Mouse (Mus musculus): ENCODE data around the gene Mip. TPM values are rescaled to one million over a fixed set of nuclear protein-coding genes. Genes with fewer than 3 reads are reported as not detected.
"Not testable (repeated sequence)": the region's sequence is repeated elsewhere in the genome, so short reads cannot be mapped to it uniquely, and the experiment has no call there.

The Mip gene
- polyA plus RNA-seq, 1 experiment from 2014 or later: 0.21 TPM

DNA sequence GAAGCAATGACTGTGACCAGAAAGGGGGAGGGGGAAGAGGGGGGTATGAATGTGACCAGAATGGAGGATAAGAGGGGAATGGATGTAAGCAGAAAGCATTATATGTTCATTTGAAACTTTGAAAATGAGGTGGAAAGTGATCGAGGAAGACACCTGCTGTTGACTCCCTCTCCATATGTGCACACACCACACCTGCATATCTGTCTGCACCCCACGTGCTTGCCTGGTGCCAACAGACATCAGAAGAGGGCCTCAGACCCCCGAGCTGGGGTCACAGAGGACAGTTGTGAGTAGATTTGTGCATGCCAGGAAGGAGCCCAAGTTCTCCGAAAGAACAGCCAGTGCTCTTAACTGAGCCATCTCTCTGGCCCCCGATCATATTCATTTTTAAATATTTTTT, 34.3 kb downstream of the Mip start:
- ATAC-seq (ENCODE audit: low FRiP score): no peak
- Histone ChIP-seq H3K27me3 (no peaks in the 10 kb centered on the region), H3K27ac (no peak overlapping the region), H3K4me1 (replicated peaks) (no peaks in the 10 kb centered on the region), H3K4me2 (no peak overlapping the region), H3K4me3 (no peak overlapping the region), H3K9ac (no peak overlapping the region), H3K9me3 (no peaks in the 10 kb centered on the region), H3K36me3 (no peaks in the 10 kb centered on the region)
- WGBS: 83% methylated on average over 5 of the region's 5 CpGs

DNA sequence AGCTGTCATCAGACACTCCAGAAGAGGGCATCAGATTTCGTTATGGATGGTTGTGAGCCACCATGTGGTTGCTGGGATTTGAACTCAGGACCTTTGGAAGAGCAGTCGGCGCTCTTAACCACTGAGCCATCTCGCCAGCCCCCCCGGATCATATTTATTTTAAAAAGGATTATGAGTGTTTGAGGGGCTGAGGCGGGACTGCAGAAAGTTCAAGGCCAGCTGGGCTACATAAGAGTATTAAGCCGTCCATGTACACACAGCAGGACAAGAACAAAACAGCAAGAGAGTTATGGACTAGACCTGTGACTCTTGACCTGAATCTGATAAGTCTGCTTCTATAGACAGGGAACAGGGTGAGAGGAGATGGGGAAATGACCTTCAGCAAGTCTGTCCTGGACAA, 34.7 kb downstream of the Mip start:
- H3K9me3 ChIP-seq; H3K4me3 ChIP-seq; H3K27ac ChIP-seq; H3K4me1 ChIP-seq (replicated peaks); ATAC-seq (ENCODE audit: low FRiP score); H3K4me2 ChIP-seq; H3K36me3 ChIP-seq; H3K9ac ChIP-seq; H3K27me3 ChIP-seq: not testable (repeated sequence)
- WGBS: 90% methylated on average over 7 of the region's 7 CpGs

DNA sequence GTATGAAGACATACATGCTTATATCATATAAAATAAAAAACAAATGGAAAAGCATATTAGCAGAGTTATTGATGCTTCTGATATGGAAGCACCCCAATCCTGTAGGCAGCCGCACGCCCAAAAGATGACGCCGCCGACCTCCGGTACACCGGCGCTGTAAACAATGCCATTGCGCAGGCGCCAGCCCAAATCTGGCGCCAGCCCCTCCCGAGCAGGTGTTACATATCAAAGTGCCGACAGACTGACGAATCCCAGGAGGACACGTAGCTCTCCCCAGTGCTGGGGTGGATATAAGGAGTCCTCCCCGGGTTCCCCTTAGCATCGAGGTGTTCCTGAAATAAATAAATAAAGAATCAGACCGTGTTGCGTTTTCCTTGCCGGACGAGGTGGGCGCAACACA, 36.7 kb downstream of the Mip start:
- no peak overlapping the region for H3K9ac ChIP-seq
- 79% methylated on average over 22 of the region's 22 CpGs for WGBS
- H3K27ac ChIP-seq: no peak overlapping the region
- H3K4me3 ChIP-seq: no peak overlapping the region
- no peak overlapping the region for H3K4me2 ChIP-seq
- no peaks in the 10 kb centered on the region for H3K4me1 ChIP-seq (replicated peaks)
- H3K36me3 ChIP-seq: no peaks in the 10 kb centered on the region
- no peaks in the 10 kb centered on the region for H3K9me3 ChIP-seq
- H3K27me3 ChIP-seq: no peaks in the 10 kb centered on the region
- ATAC-seq (ENCODE audit: low FRiP score): no peak

DNA sequence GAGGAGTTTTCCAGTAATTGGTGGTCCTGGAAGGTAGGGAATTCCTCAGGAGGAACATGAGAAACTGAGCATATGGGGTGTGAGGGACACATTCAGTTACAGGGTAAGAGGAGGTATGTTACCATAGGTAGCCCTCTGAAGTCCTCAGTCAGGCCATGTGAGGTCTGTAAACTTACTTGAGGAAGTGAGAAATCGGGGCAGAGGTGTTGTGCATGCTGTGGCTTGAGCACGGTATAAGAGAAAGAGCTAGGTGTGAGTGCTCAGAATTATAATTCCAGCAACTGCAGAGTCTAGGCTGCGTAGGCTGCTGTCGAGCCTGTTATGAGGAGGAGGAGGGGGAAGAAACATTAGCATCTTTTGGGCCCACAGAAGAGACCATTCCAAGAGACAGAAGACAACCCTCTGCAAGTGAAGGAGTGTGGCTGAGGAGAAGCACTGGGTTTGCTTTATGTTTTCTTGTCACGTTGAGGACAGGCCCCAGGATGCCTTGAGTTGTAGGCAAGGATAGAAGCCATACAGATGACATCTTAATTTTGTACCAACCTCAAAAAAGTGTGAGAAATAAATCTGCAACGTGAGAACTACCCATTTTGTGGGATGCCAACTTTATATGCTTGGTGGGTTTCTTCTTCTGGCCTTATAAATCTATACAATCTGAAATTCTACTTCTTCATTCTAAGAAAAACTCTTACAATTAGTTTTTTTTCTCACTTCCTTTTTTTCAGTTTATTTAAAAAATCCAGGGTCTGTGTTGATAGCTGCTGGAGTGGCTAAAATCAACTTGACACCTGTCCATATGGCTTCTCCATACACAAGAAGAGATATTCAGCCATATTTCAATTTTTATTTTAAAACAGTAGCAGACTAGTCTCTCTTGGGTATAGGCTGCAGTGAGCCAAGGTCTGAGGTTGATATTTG, 38.0 kb downstream of the Mip start:
- 80% methylated on average over 6 of the region's 6 CpGs for WGBS
- H3K9me3 ChIP-seq: no peaks in the 10 kb centered on the region
- H3K36me3 ChIP-seq: no peaks in the 10 kb centered on the region
- no peak for ATAC-seq (ENCODE audit: low FRiP score)
- H3K4me3 ChIP-seq: no peak overlapping the region
- H3K27me3 ChIP-seq: no peaks in the 10 kb centered on the region
- H3K27ac ChIP-seq: no peak overlapping the region
- H3K9ac ChIP-seq: no peak overlapping the region
- no peak overlapping the region for H3K4me2 ChIP-seq
- H3K4me1 ChIP-seq (replicated peaks): no peaks in the 10 kb centered on the region

DNA sequence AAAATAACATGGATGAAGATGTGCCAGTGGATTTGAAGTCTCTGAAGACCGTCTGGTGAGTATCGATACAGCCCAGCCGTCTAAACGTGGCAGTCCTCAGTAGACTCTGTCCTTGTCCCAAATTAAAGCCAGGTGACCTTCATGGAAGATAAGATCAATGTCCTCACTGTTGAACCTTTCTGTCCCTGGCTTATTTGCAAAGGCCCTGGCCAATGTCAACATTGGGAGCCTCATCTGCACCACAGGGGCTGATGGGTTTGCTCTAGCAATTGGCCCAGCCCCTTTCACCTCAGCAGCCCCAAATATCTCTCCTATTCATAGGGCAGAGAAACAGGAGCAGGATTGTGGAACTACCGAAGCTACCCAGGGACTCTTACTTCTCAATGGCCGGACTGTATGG, 42.7 kb downstream of the Mip start, which contains the start of gene Apof:
Gene Apof, plus strand, starts transcription at position 301 of the 400 bp plus-strand sequence.
- no peaks in the 10 kb centered on the region for H3K27me3 ChIP-seq
- H3K4me3 ChIP-seq: no peak within 1 kb of the TSS
- H3K9me3 ChIP-seq: no peaks in the 10 kb centered on the region
- WGBS: 85% methylated on average over 6 of the region's 6 CpGs
- H3K9ac ChIP-seq: no peak within 1 kb of the TSS
- H3K27ac ChIP-seq: no peak within 1 kb of the TSS
- no peaks in the 10 kb centered on the region for H3K36me3 ChIP-seq
- no peak within 1 kb of the TSS for H3K4me2 ChIP-seq
- ATAC-seq (ENCODE audit: low FRiP score): no peak
- peaks cover 5% of the 10 kb centered on the region; the same call in 1 of the 2 replicates for H3K4me1 ChIP-seq (replicated peaks)

DNA sequence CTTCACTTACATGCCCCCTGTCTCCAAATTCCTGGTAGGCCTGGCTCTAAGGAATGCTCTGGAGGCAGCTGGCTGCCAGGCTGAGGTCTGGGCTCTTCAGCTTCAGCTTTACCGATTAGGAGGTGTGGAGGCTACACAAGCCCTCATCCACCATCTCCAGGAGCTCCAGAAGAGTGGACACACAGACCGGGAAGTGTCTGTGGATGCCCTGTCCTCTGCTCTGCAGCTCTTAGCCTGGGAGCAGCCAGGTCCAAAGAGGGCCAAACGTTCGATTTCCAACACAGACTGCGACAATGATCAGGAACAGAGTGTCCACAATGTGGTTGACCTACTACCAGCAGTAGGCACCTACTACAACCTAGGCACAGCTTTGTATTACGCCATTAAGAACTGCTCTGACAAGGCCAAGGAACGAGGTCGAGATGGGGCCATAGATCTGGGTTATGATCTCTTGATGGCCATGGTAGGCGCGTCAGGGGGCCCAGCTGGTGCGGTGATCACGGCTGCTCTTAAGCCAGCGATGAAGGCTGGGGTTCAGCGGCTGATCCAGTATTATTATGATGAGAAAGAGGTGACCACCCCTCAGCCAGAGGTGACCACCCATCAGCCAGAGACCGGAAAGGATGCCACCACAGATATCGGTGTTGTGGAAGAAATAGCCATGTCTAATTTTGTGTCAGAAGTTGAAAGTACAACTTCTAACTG, 43.7 kb downstream of the Mip start:
- 91% methylated on average over 16 of the region's 16 CpGs for WGBS
- Histone ChIP-seq H3K4me3 (no peak overlapping the region), H3K4me1 (replicated peaks) (peaks cover 5% of the 10 kb centered on the region; the same call in 1 of the 2 replicates), H3K9me3 (no peaks in the 10 kb centered on the region), H3K27ac (no peak overlapping the region), H3K36me3 (no peaks in the 10 kb centered on the region), H3K27me3 (no peaks in the 10 kb centered on the region), H3K4me2 (peak overlapping the region; percentile 62; the same call in 1 of the 2 replicates), H3K9ac (no peak overlapping the region)
- ATAC-seq (ENCODE audit: low FRiP score): no peak

DNA sequence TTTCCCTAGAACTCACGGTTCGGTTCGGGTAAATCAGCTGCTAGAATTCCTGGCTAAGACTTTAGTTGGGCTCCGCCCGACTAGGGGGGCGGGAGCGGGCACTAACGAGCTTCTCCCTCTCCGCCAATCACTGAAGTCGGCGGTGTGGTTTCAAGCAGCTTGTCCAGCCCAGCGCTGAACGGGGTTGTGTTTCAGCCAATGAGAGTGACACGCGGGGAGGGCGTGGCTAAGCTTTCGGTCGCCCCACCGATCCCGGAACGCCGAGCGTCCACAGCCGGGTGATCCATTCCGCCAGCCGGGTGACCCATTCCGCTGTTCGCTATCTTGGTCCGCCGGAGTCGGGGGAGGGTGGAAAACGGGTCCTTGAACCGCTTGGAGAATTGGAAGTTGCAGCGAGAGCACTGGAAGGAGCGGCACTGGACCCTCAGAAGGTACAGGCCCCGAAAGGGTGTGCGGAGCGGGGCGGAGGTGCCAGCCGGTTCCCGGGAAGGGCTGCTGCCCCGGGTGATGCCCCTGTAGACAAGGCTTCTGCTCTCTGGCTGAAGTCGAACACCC, 44.7 kb downstream of the Mip start, which contains the start of gene Stat2:
Gene Stat2, plus strand, starts transcription at position 273 of the 555 bp plus-strand sequence.
- peak; percentile 98 for ATAC-seq (ENCODE audit: low FRiP score)
- WGBS: under 1% methylated on average over 43 of the region's 43 CpGs

DNA sequence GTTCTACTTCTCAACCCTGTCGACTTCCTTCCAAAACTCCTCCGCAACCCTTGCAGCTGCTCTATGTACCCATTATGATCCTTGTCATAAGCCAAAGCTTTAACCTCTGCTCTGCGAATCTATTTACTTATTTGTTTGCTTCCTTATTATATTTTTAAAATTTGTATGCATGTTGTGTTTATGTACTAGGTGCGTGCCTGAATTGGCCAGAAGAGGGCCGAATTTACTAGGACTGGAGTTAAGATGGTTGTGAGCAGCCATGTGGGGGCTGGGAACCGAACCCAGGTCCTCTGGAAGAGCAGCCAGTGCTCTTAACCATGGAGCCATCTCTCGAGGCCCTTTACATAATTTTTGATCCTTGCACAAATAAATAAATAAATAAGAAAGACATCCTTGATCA, 45.2 kb downstream of the Mip start:
- no peaks in the 10 kb centered on the region for H3K9me3 ChIP-seq
- 40% methylated on average over 7 of the region's 7 CpGs for whole genome bisulfite sequencing
- ATAC-seq (ENCODE audit: low FRiP score): no peak

More for the DNA sequence above, 44.7 kb downstream of the Mip start, which contains the start of gene Stat2:
- Histone ChIP-seq H3K4me1 (replicated peaks) (peaks cover 5% of the 10 kb centered on the region; the same call in 1 of the 2 replicates), H3K4me3 (peak within 1 kb of the TSS; percentile 78), H3K27me3 (no peaks in the 10 kb centered on the region), H3K9ac (peak within 1 kb of the TSS; percentile 85), H3K9me3 (no peaks in the 10 kb centered on the region), H3K36me3 (no peaks in the 10 kb centered on the region), H3K27ac (peak within 1 kb of the TSS; percentile 92), H3K4me2 (peak within 1 kb of the TSS; percentile 62)

DNA sequence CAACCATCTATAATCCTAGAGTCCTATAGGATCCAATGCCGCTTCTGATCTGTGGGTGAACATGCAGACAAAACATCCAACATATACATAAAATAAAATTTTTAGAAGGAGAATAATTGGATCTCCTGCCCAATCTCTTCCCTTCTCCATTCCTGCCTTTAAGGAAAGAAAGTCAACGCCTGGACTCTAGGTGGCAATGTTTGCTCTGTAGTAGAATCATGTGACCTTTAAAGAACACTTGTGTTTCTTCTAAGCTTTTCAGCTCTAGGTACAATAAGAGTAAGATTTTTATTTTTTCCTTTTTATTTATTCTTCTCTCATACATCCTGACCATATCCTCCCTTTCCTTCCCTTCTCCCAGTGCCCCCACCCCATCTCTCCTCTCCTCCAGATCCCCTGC, 46.2 kb downstream of the Mip start:
- no peak overlapping the region for H3K27ac ChIP-seq
- H3K27me3 ChIP-seq: no peaks in the 10 kb centered on the region
- H3K9ac ChIP-seq: no peak overlapping the region
- no peaks in the 10 kb centered on the region for H3K9me3 ChIP-seq
- peaks cover 5% of the 10 kb centered on the region; the same call in 1 of the 2 replicates for H3K4me1 ChIP-seq (replicated peaks)
- H3K36me3 ChIP-seq: peaks cover 6% of the 10 kb centered on the region
- 79% methylated on average over 2 of the region's 2 CpGs for WGBS
- no peak overlapping the region for H3K4me2 ChIP-seq
- ATAC-seq (ENCODE audit: low FRiP score): no peak
- H3K4me3 ChIP-seq: no peak overlapping the region

More for the DNA sequence above, 45.2 kb downstream of the Mip start:
- Histone ChIP-seq H3K4me2 (peak overlapping the region; percentile 62), H3K4me3 (peak overlapping the region; percentile 78), H3K27ac (peak overlapping the region; percentile 92), H3K36me3 (no peaks in the 10 kb centered on the region), H3K9ac (peak overlapping the region; percentile 85), H3K27me3 (no peaks in the 10 kb centered on the region), H3K4me1 (replicated peaks) (peaks cover 5% of the 10 kb centered on the region; the same call in 1 of the 2 replicates)

DNA sequence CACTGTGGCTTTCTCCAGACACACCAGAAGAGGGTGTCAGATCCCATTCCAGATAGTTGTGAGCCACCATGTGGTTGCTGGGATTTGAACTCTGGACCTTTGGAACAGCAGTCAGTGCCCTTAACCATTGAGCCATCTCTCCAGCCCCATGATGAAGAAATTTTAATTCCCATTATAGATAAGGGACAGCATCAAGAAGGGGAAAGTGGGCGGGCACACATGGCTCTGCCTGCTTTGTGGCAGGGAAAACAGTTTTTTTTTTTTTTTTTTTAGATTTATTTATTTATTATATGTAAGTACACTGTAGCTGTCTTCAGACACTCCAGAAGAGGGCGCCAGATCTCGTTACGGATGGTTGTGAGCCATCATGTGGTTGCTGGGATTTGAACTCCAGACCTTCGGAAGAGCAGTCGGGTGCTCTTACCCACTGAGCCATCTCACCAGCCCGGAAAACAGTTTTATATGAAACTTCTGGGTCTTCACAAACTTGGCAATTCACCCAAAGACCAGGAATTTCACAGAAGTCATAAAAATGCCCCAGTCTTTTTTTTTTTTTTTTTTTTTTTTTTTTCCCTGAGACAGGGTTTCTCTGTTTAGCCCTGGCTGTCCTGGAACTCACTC, 47.3 kb downstream of the Mip start:
- WGBS: 89% methylated on average over 6 of the region's 7 CpGs

DNA sequence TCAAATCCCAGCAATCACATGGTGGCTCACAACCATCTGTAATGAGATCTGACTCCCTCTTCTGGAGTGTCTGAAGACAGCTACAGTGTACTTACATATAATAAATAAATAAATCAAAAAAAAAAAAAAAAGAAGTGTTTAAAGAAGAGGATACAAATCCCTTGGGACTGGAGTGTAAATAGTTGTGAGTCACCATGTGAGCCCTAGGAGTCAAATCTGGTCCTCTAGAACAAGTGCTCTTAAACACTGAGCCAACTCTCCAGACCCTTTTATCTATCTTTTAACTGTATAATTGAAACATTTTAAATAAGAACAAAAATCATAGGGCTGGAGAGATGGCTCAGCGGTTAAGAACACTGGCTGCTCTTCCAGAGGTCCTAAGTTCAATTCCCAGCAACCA, 49.7 kb downstream of the Mip start:
- H3K36me3 ChIP-seq: peaks cover 38% of the 10 kb centered on the region
- not testable (repeated sequence) for H3K4me2 ChIP-seq; H3K9ac ChIP-seq; H3K4me3 ChIP-seq; H3K9me3 ChIP-seq; H3K4me1 ChIP-seq (replicated peaks); ATAC-seq (ENCODE audit: low FRiP score); H3K27ac ChIP-seq; H3K27me3 ChIP-seq
- whole genome bisulfite sequencing: 86% methylated on average over 1 of the region's 1 CpGs

More for the DNA sequence above, 47.3 kb downstream of the Mip start:
- ATAC-seq (ENCODE audit: low FRiP score); H3K27ac ChIP-seq; H3K9me3 ChIP-seq; H3K9ac ChIP-seq; H3K27me3 ChIP-seq; H3K4me1 ChIP-seq (replicated peaks); H3K4me2 ChIP-seq; H3K4me3 ChIP-seq: not testable (repeated sequence)
- peaks cover 15% of the 10 kb centered on the region for H3K36me3 ChIP-seq

DNA sequence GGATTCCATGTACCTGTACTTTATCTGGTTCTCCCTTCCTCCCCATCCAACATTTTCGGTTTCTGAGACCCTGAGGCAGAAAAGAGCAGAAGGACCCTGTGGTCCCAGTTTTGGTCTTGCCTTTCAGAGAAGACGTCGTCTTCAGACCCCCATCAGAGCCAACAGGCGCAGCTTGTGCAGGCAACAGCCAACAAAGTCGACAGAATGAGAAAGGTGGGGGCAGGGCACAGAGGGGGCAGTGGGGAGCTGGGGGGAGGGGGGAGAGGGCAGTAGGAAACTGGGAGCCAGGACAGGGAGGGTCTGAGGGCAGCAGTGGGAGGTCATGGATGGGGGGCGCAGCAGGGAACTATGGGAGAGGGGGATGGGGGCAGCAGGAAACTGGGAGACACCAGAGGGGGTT, 52.5 kb downstream of the Mip start:
- H3K4me3 ChIP-seq: no peak overlapping the region

More for the DNA sequence above, 52.5 kb downstream of the Mip start:
- Histone ChIP-seq H3K27me3 (no peaks in the 10 kb centered on the region), H3K9me3 (no peaks in the 10 kb centered on the region), H3K36me3 (peaks cover 66% of the 10 kb centered on the region), H3K4me2 (no peak overlapping the region), H3K27ac (no peak overlapping the region), H3K4me1 (replicated peaks) (no peaks in the 10 kb centered on the region), H3K9ac (no peak overlapping the region)
- 66% methylated on average over 6 of the region's 6 CpGs for whole genome bisulfite sequencing
- no peak for ATAC-seq (ENCODE audit: low FRiP score)
